Mouse (Mus musculus) E14TG2a.4 (cell line): ENCODE measurements around the gene Lefty2.

Experiments used
- H3K27me3 ChIP-seq: 2 replicates; pipeline ENCODE4 v1.6.1; 2014; ENCODE audit warnings: low read length, control low read depth; ENCODE audit not compliant: insufficient read depth
- H3K36me3 ChIP-seq: 2 replicates; pipeline ENCODE4 v1.6.1; 2014; ENCODE audit warnings: low read length, control low read depth; ENCODE audit not compliant: insufficient read depth
- H3K4me1 ChIP-seq: replicated peaks from 2 replicates; pipeline ENCODE4 v1.6.1; 2014; ENCODE audit warnings: low read depth, low read length, control low read depth
- H3K4me3 ChIP-seq: replicated peaks from 2 replicates; pipeline ENCODE4 v1.5.1; 2014; ENCODE audit warnings: mild to moderate bottlenecking, low read length
- H3K9me3 ChIP-seq: 2 replicates; pipeline ENCODE4 v1.6.1; 2014; ENCODE audit warnings: low read length, control low read depth
- CTCF ChIP-seq: conservative IDR thresholded peaks from 2 replicates; pipeline ENCODE4 v1.5.1; 2014; ENCODE audit warnings: low read length
- NANOG ChIP-seq: IDR thresholded peaks from 2 replicates; pipeline ENCODE4 v1.6.1; 2014; ENCODE audit warnings: borderline replicate concordance, low read length, mixed read lengths
- POU5F1 ChIP-seq: IDR thresholded peaks from 2 replicates; pipeline ENCODE4 v1.6.1; 2014; ENCODE audit warnings: low read length, borderline replicate concordance

Lefty2 gene

GRCm38 (mm10) chr1:180905307-180905706 is 12.4 kb downstream of the Lefty2 start:
- Histone ChIP-seq H3K36me3 (peaks cover 43% of the 10 kb centered on the region), H3K4me1 (peaks cover 86% of the 10 kb centered on the region), H3K9me3 (no peaks in the 10 kb centered on the region), H3K4me3 (peak overlapping the region; percentile 94), H3K27me3 (no peaks in the 10 kb centered on the region)
- TF ChIP-seq CTCF (no peak), POU5F1 (no peak), NANOG (no peak)

DNA sequence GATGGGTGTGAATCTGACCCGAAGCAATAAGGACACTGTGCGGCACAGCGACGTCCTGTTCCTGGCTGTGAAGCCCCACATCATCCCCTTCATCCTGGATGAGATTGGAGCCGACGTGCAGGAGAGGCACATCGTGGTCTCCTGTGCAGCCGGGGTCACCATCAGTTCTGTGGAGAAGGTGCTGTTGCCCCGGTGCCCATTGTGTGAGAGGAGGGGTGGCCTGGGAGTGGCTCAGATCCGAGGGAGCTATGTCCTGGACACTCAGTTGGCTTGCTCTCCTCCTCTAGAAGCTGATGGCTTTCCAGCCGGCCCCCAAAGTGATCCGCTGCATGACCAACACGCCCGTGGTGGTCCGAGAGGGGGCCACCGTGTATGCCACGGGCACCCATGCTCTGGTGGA is 13.0 kb downstream of the Lefty2 start:
- TF ChIP-seq CTCF: no peak
- TF ChIP-seq POU5F1: no peak
- TF ChIP-seq NANOG: no peak
- peaks cover 43% of the 10 kb centered on the region for H3K36me3 ChIP-seq
- no peaks in the 10 kb centered on the region for H3K9me3 ChIP-seq
- peak overlapping the region; percentile 94 for H3K4me3 ChIP-seq
- no peaks in the 10 kb centered on the region for H3K27me3 ChIP-seq
- H3K4me1 ChIP-seq: peaks cover 86% of the 10 kb centered on the region

GRCm38 (mm10) chr1:180906461-180907147 is 13.7 kb downstream of the Lefty2 start:
- no peaks in the 10 kb centered on the region for H3K9me3 ChIP-seq
- peaks cover 43% of the 10 kb centered on the region for H3K36me3 ChIP-seq
- H3K4me3 ChIP-seq: peak overlapping the region; percentile 94
- peaks cover 88% of the 10 kb centered on the region for H3K4me1 ChIP-seq
- H3K27me3 ChIP-seq: no peaks in the 10 kb centered on the region
- TF ChIP-seq CTCF (no peak), NANOG (no peak), POU5F1 (no peak)

DNA sequence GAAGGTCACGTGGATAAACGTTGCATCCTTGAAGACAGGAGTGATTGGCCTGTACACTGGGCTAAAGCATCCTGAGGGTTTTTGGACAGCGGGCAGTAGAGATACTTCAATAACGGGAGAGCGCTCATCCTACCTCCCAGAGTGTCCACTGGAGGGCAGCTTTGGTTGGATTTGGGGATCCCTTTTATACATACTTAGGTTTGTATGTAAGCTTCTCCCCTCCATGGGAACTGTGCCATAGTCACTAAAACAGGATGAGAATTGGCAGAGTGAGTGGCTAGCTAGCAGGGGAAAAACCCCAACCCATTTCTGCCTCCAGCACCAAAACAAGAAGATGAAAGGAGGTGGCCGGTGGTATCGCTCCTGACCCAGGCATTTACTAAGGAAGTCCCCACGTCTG is 18.2 kb downstream of the Lefty2 start:
- Histone ChIP-seq H3K4me1 (peaks cover 97% of the 10 kb centered on the region), H3K9me3 (no peaks in the 10 kb centered on the region), H3K27me3 (no peaks in the 10 kb centered on the region; the same call in 1 of the 2 replicates), H3K36me3 (peaks cover 33% of the 10 kb centered on the region), H3K4me3 (0 out of 2 replicates have a peak overlapping the region, but pooled peaks have one; percentile 8)
- TF ChIP-seq CTCF (no peak), POU5F1 (no peak), NANOG (no peak)

DNA sequence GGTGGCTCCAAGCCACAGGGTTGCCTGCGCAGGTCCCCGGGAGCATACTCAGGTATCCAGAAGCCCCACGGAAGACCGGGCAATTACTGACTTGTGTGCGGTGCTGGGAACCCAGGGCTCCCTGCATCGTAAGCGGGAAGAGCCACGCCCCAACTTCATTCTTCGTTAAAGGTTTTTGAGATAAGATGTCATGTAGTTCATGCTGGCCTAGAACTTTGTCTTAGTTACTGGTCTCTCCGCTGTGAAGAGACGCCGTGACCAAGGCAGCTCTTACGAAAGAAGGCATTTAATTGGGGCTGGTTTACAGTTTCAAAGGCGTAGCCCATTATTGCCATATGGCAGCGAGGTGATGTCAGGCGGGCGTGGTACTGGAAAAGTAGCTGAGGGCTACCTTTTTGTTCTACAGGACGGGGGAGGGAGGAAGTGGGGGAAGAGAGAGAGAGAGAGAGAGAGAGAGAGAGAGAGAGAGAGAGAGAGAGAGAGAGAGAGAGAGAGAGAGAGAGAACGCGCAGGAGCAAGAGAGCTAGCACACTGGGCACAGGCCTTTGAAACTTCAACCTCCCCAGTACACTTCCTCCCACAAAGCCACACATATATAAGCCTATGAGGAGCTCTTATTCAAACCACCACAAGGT is 18.9 kb downstream of the Lefty2 start:
- H3K27me3 ChIP-seq: no peaks in the 10 kb centered on the region; the same call in 1 of the 2 replicates
- H3K36me3 ChIP-seq: peaks cover 27% of the 10 kb centered on the region
- peaks cover 91% of the 10 kb centered on the region for H3K4me1 ChIP-seq
- H3K4me3 ChIP-seq: no peak overlapping the region
- TF ChIP-seq CTCF (no peak), POU5F1 (no peak), NANOG (no peak)
- no peaks in the 10 kb centered on the region for H3K9me3 ChIP-seq

- Histone ChIP-seq H3K27me3 (no peaks in the 10 kb centered on the region; the same call in 1 of the 2 replicates), H3K36me3 (peaks cover 16% of the 10 kb centered on the region), H3K4me3 (0 out of 2 replicates have a peak overlapping the region, but pooled peaks have one; percentile 0), H3K4me1 (peaks cover 81% of the 10 kb centered on the region), H3K9me3 (no peaks in the 10 kb centered on the region)
- TF ChIP-seq POU5F1: no peak
- no peak for TF ChIP-seq CTCF
- no peak for TF ChIP-seq NANOG
Measured at GRCm38 (mm10) chr1:180912792-180913191, 19.9 kb downstream of the Lefty2 start.

DNA sequence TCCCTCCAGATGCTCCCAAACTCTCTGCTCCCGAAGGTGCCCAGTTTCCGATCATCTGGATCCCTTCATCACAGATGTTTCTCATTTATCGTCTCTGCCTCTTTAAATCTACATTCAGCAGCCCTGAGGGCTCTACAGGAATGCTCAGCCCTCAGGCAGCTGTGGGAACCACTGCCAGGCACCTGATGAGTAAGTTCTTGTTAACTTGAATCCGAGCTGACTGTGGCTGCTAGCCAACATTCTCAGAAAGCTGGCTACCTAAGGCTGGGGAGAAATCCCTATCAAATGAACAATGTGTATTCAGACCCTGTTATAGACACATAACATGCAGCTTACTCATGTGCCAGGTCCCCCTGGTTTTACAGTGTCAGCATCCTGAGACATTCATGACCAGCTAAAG is 20.9 kb downstream of the Lefty2 start:
- Histone ChIP-seq H3K27me3 (no peaks in the 10 kb centered on the region; the same call in 1 of the 2 replicates), H3K4me3 (no peak overlapping the region), H3K36me3 (peaks cover 6% of the 10 kb centered on the region), H3K9me3 (no peaks in the 10 kb centered on the region), H3K4me1 (peaks cover 75% of the 10 kb centered on the region)
- TF ChIP-seq POU5F1 (no peak), NANOG (no peak), CTCF (no peak)

DNA sequence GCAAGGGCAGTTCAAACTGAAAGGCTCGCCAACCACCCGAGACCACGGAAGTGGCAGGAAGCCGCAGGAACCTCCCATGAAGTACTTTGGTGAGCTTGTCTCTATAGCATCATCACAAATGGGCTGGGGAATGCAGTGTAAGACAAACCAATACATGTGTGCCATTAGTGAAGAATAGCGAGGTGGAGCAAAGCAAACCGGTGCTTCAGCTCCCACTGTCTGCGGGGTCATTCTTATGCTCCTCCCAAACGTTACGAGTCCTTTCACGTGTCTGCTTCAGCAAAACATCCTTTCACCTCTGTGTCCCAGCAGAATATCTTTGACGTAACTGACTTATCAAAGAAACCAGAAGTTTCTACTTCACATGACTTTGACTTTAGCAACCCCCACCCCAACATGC is 23.5 kb downstream of the Lefty2 start:
- Histone ChIP-seq H3K27me3 (no peaks in the 10 kb centered on the region; the same call in 1 of the 2 replicates), H3K4me1 (peaks cover 74% of the 10 kb centered on the region), H3K36me3 (no peaks in the 10 kb centered on the region), H3K4me3 (no peak overlapping the region), H3K9me3 (no peaks in the 10 kb centered on the region)
- TF ChIP-seq CTCF (no peak), NANOG (no peak), POU5F1 (no peak)
